Mouse (Mus musculus): ENCODE data around the gene Hoxc10.
A peak's percentile ranks its signal among the peaks of the same experiment; 100 is the strongest.

The Hoxc10 gene

GRCm38 (mm10) chr15:102990461-102991397, 24.1 kb downstream of the Hoxc10 start, which contains the start of gene Hoxc8:
Gene Hoxc8 (plus strand): TSS chr15:102990607.
- no peak for DNase-seq (ENCODE audit: low spot score)

- DNase-seq (ENCODE audit: low spot score) = no peak
Observed at GRCm38 (mm10) chr15:102991782-102992181, 25.2 kb downstream of the Hoxc10 start.

- no peak for DNase-seq (ENCODE audit: low spot score)
Observed at GRCm38 (mm10) chr15:102992206-102992605, 25.6 kb downstream of the Hoxc10 start.

GRCm38 (mm10) chr15:102992863-102993262, 26.3 kb downstream of the Hoxc10 start:
- no peak for DNase-seq (ENCODE audit: low spot score)

GRCm38 (mm10) chr15:102996548-102996947, 30.0 kb downstream of the Hoxc10 start:
- no peak for DNase-seq (ENCODE audit: low spot score)

- DNase-seq (ENCODE audit: low spot score) = no peak
Observed at GRCm38 (mm10) chr15:102997431-102997830, 30.8 kb downstream of the Hoxc10 start.

GRCm38 (mm10) chr15:102997939-102998355, 31.4 kb downstream of the Hoxc10 start, which contains the start of gene Hoxc6:
Gene Hoxc6 (plus strand): TSS chr15:102998257.
- DNase-seq (ENCODE audit: low spot score) = no peak

GRCm38 (mm10) chr15:102998608-102999182, 32.1 kb downstream of the Hoxc10 start:
- no peak for DNase-seq (ENCODE audit: low spot score)

- peak; percentile 12 for DNase-seq (ENCODE audit: low spot score)
Observed at GRCm38 (mm10) chr15:102999183-102999831, 32.7 kb downstream of the Hoxc10 start.

- DNase-seq (ENCODE audit: low spot score) = no peak
Observed at GRCm38 (mm10) chr15:102999955-103000354, 33.4 kb downstream of the Hoxc10 start.

GRCm38 (mm10) chr15:103000501-103000901, 33.9 kb downstream of the Hoxc10 start:
- DNase-seq (ENCODE audit: low spot score) = no peak

- no peak for DNase-seq (ENCODE audit: low spot score)
Observed at GRCm38 (mm10) chr15:103001370-103001769, 34.8 kb downstream of the Hoxc10 start.

- no peak for DNase-seq (ENCODE audit: low spot score)
Observed at GRCm38 (mm10) chr15:103002156-103002555, 35.6 kb downstream of the Hoxc10 start.

GRCm38 (mm10) chr15:103002821-103003448, 36.3 kb downstream of the Hoxc10 start:
- DNase-seq (ENCODE audit: low spot score) = no peak

- no peak for DNase-seq (ENCODE audit: low spot score)
Observed at GRCm38 (mm10) chr15:103005308-103005707, 38.7 kb downstream of the Hoxc10 start.

- no peak for DNase-seq (ENCODE audit: low spot score)
Observed at GRCm38 (mm10) chr15:103005797-103006196, 39.2 kb downstream of the Hoxc10 start.

- DNase-seq (ENCODE audit: low spot score) = no peak
Observed at GRCm38 (mm10) chr15:103006326-103006725, 39.7 kb downstream of the Hoxc10 start.

- DNase-seq (ENCODE audit: low spot score) = no peak
Observed at GRCm38 (mm10) chr15:103009265-103010111, 42.9 kb downstream of the Hoxc10 start.

GRCm38 (mm10) chr15:103010112-103010846, 43.7 kb downstream of the Hoxc10 start:
- DNase-seq (ENCODE audit: low spot score) = no peak

- no peak for DNase-seq (ENCODE audit: low spot score)
Observed at GRCm38 (mm10) chr15:103010847-103011555, 44.4 kb downstream of the Hoxc10 start.
